Mouse (Mus musculus) myocyte (in vitro differentiated cells): Measurements from ENCODE around the gene Smco1.

Experiments used
- E2F4 ChIP-seq: IDR thresholded peaks from one replicate; pipeline ENCODE4 v1.6.1; 2011; ENCODE audit warnings: mild to moderate bottlenecking, control low read depth, moderate library complexity; ENCODE audit not compliant: insufficient read depth
- POLR2A ChIP-seq: IDR thresholded peaks from one replicate; pipeline ENCODE4 v1.6.1; 2011; ENCODE audit warnings: low read depth, mild to moderate bottlenecking, control low read depth, moderate library complexity; ENCODE audit not compliant: insufficient read length

GRCm38 (mm10) chr16:32277308-32278256 lies 6.3 kb downstream of the Smco1 start, which contains the start of gene Rnf168:
- TF ChIP-seq E2F4 (peak; percentile 68), POLR2A (peak; percentile 81)
